Mouse (Mus musculus): ENCODE data around the gene Kdm2b. TPM values are rescaled to one million over a fixed set of nuclear protein-coding genes. Genes with fewer than 3 reads are reported as not detected.

The Kdm2b gene
- 10 to 100 TPM; 37.1 to 40.2 TPM for total RNA-seq (2023)

DNA sequence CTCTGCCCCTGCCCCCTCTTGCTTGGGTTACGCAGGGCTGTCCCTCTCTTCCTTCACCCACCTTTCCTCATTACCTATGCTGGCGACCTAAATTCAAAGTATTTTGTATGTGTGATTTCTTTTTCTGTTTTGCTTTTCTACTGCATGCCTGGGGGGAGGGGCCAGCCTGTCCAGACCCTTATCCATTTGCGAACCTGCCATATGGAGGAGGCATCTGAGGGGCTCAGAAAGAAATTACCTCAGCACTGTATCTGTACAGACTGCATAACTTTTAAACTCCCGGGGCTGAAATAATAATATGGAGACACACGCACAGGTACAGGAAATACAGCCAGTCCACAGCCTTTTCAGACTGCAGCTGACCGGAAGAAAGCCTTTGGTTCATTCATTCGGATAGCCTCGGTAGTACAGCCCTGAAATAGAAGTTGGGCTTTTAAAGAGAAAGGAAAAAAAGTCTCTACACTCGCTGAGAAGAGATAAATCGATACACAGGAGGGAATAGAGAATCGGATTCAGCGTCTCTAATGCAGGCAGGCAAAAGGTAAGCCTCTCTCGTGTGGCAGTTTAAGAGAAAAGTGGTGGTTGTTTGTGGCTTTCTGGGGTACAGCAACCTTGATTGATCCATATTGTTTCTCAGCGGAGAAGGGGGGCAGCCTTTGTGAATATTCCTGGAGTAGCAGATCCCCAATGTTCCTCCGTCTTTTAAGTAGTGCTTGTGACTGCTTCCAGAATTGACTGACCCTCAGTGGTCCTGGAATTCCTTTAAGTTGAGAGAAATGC, at the start of gene Kdm2b:
TSS of gene Kdm2b (minus strand) at position 273 of the 780 bp plus-strand sequence.

DNA sequence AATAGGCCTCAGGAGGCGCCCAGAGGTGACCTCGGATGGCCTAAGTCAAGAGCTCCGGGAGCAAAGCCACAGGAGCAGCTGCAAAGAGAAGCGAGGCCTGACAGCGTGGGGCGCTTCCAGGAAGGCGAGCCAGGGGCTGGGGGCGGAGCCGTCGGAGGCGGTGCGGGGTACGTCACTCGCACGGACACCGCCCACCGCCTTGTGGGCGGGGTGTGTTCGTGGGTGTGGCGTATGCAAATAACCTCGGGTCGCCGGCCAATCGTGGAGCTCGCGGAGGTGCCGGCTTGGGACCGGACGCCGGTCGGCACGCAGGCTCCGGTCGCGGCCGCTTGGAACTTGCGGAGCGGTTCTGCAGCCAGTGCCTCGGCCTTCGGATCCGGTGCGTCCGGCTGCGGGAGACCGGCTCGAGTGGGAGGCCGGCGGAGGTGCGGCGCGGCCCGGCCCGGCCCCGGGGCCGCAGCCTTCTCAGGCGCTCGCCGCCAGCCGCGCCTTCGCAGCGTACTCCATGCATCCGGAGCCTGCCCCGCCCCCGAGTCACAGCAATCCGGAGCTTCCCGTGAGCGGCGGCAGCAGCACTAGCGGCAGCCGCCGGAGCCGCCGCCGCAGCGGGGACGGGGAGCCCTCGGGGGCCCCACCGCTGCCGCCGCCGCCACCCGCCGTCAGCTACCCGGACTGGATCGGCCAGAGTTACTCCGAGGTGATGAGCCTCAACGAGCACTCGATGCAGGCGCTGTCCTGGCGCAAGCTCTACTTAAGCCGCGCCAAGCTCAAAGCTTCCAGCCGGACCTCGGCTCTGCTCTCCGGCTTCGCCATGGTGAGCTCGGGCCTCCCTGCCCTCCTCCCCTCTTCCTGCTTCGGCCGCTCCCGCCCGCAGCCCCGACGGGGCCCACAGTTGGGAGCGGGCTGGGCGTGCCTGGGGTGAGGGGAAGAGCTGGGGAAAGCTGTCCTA, 25.4 kb upstream of the Kdm2b start, which contains the start of gene Orai1:
TSS of gene Orai1 (plus strand) at position 322 of the 949 bp plus-strand sequence.

DNA sequence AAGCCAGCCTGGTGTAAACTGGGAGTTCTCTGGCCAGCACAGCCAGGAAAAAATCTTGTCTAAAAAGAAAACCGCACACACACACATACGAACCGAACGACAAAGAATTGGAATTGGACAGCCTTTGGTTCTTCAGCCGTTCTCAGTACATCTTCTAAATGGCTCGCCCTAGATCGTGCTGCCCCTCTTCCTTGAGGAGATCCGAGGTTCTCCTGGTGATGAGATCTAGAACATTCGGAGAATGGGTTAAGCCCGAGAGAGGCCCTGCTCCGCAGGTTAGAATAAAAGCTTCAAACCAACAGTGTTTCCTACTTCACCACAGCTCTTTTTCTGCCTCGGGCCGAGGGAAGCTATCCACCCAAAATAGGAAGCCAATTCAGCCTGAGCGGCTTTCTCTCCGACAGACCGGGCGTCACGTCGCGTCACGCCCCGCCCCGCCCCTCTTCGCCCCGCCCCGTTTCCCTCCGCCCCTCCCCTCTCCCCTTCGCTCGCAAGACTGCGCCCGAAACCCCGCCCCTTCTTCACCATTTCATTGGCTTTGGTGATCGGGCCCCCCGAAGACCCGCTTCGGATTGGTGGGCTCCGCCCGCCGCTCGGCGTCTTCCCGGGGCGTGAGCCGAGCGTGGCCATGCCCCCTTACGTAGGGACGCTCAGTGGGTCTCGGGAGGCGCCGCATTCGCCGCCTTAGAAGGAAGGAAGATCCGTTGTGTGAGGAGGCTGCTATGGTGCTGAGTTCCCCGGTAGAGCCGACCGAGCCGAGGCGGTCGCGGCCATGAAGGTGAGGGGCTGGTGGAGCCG, 139.9 kb downstream of the Kdm2b start, which contains the start of gene Rnf34:
TSS of gene Rnf34 (plus strand) at position 528 of the 798 bp plus-strand sequence.

DNA sequence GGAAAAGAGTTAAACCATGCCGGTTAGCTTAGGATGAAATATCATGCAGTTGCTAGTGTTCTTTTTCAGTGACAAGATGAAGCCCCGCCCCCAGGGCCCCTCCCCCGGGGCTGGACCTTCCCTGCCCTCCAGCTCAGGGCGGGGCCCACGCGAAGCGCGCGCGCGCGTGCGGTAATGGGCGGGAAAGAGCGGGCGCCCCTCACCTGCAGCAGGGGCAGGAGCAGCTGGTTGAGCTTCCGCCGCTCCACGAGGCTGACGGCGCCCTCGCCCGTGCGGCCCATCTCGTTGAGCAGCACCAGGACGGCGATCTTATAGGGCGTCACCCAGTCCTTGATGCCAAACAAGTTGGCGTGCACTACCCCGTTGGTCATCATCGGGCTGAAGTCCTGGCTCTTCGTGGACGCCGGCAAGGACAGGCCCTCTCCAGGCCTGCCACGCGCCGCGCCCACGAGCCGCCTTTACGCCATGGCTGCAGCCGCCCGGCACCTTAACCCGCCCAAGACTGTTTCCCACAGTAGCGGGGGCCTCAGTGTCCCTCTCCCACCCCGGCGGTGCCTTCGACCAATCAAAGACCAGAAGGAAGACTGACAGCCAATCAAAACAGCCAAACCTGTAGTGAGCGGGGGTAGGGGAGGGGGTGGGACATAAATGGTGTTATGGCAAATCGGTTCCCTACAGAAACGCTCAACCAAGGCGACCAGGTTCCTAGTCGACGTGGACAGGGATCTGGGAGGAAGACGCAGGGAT, 168.7 kb downstream of the Kdm2b start, which contains the start of gene Anapc5:
TSS of gene Anapc5 (minus strand) at position 563 of the 747 bp plus-strand sequence.

Other genes with a start within 250 kb of the Kdm2b start
- 100 to 1,000 TPM; 222 to 226 TPM for gene Camkk2, start 210.4 kb downstream of the Kdm2b start, total RNA-seq (2023)
- gene Anapc5, start 168.5 kb downstream of the Kdm2b start, total RNA-seq (2023), result 100 to 1,000 TPM in 1 of 2 experiments, 10 to 100 TPM in 1; 95.1 to 112 TPM
- 10 to 100 TPM; 22.0 to 28.7 TPM for gene Rnf34, start 139.8 kb downstream of the Kdm2b start, total RNA-seq (2023)
- gene Orai1, start 25.3 kb upstream of the Kdm2b start, total RNA-seq (2023), result 10 to 100 TPM; 54.3 to 63.3 TPM
- not detected for gene Morn3, start 57.2 kb upstream of the Kdm2b start, total RNA-seq (2023)
- 1 to 10 TPM; 3.9 to 4.1 TPM for gene Tmem120b, start 78.6 kb upstream of the Kdm2b start, total RNA-seq (2023)
- 10 to 100 TPM; 11.9 to 16.5 TPM for gene Rhof, start 142.9 kb upstream of the Kdm2b start, total RNA-seq (2023)
- 10 to 100 TPM; 67.5 to 74.0 TPM for gene Setd1b, start 152.4 kb upstream of the Kdm2b start, total RNA-seq (2023)
- 10 to 100 TPM; 16.8 to 20.4 TPM for gene Psmd9, start 179.6 kb upstream of the Kdm2b start, total RNA-seq (2023)
- not detected for gene Hpd, start 192.9 kb upstream of the Kdm2b start, total RNA-seq (2023)